Comparison of ENCODE assay signal across 8 mouse cellular contexts in genomic region chr19:44292941-44293768, GRCm38 (mm10). TPM values are rescaled to one million over a fixed set of nuclear protein-coding genes. Genes with fewer than 3 reads are reported as not detected.
DNase-seq lines count a peak whose midpoint lies in the region; ATAC-seq and TF ChIP-seq lines count a peak whose summit lies in the region.

Gene Scd2, plus strand, starts transcription at chr19:44293674.

- peak within 1 kb of the TSS; percentile 79 for H3K4me3 ChIP-seq in kidney, postnatal 0 days (replicated peaks; ENCODE audit: low read depth, low read length)
- H3K4me3 ChIP-seq in embryonic facial prominence, embryonic 15.5 days (replicated peaks) = peak within 1 kb of the TSS; percentile 91
- peak within 1 kb of the TSS; percentile 89 for H3K4me3 ChIP-seq in hindbrain, embryonic 12.5 days
- peak within 1 kb of the TSS; percentile 93 for H3K4me3 ChIP-seq in olfactory bulb, adult 2 months (ENCODE audit: insufficient read depth, low read depth, low read length)

- TF ChIP-seq CTCF in kidney, postnatal 0 days (IDR thresholded peaks at IDR 0.05; ENCODE audit: low read depth) = no peak
- TF ChIP-seq CTCF in olfactory bulb, adult 2 months (IDR thresholded peaks at IDR 0.05; ENCODE audit: insufficient read depth, low read depth, low read length) = no peak

- ATAC-seq in kidney, postnatal 0 days (replicated peaks; ENCODE audit: low FRiP score, low read depth) = peak; percentile 7; the same call in 1 of the 2 replicates
- no peak for ATAC-seq in embryonic facial prominence, embryonic 15.5 days (ENCODE audit: insufficient number of reproducible peaks, low FRiP score, low TSS enrichment, low read depth)
- no peak; the same call in none of the 2 replicates for ATAC-seq in hindbrain, embryonic 12.5 days (ENCODE audit: low FRiP score)

- peaks cover 9% of the 10 kb centered on the region for H3K36me3 ChIP-seq in kidney, postnatal 0 days (ENCODE audit: insufficient read depth, low read length)
- peaks cover 25% of the 10 kb centered on the region for H3K36me3 ChIP-seq in embryonic facial prominence, embryonic 15.5 days
- H3K36me3 ChIP-seq in hindbrain, embryonic 12.5 days = peaks cover 31% of the 10 kb centered on the region

- peaks cover 41% of the 10 kb centered on the region for H3K4me1 ChIP-seq in kidney, postnatal 0 days (replicated peaks; ENCODE audit: insufficient read depth, low read length)
- peaks cover 49% of the 10 kb centered on the region for H3K4me1 ChIP-seq in embryonic facial prominence, embryonic 15.5 days
- peaks cover 40% of the 10 kb centered on the region for H3K4me1 ChIP-seq in hindbrain, embryonic 12.5 days
- H3K4me1 ChIP-seq in olfactory bulb, adult 2 months (ENCODE audit: control insufficient read depth, insufficient read depth, low read length) = peaks cover 15% of the 10 kb centered on the region

- peak within 1 kb of the TSS; percentile 97 for H3K27ac ChIP-seq in kidney, postnatal 0 days
- peak within 1 kb of the TSS; percentile 98 for H3K27ac ChIP-seq in embryonic facial prominence, embryonic 15.5 days (replicated peaks)
- H3K27ac ChIP-seq in hindbrain, embryonic 12.5 days = peak within 1 kb of the TSS; percentile 98
- peak within 1 kb of the TSS; percentile 99 for H3K27ac ChIP-seq in olfactory bulb, adult 2 months (ENCODE audit: insufficient read depth, low read depth, low read length)

- H3K27me3 ChIP-seq in kidney, postnatal 0 days (ENCODE audit: insufficient read depth, low read length) = no peaks in the 10 kb centered on the region
- H3K27me3 ChIP-seq in embryonic facial prominence, embryonic 15.5 days = no peaks in the 10 kb centered on the region
- no peaks in the 10 kb centered on the region for H3K27me3 ChIP-seq in hindbrain, embryonic 12.5 days

- H3K4me2 ChIP-seq in kidney, postnatal 0 days (ENCODE audit: low read length) = peak within 1 kb of the TSS; percentile 87
- H3K4me2 ChIP-seq in embryonic facial prominence, embryonic 15.5 days (replicated peaks) = peak within 1 kb of the TSS; percentile 92
- peak within 1 kb of the TSS; percentile 91 for H3K4me2 ChIP-seq in hindbrain, embryonic 12.5 days (replicated peaks)

- peak; percentile 70 for DNase-seq in kidney, postnatal 0 days (ENCODE audit: low spot score)
- DNase-seq in kidney, adult 18-20 months = no peak
- peak; percentile 74 for DNase-seq in MEL-GATA-1-ER (ENCODE audit: extremely low read depth, low read depth)
- DNase-seq in liver = peak; percentile 70
- DNase-seq in c-Kit-positive CD71-positive TER-119-positive erythroid progenitor cells, embryonic 14.5 days (ENCODE audit: low spot score) = no peak

- no peaks in the 10 kb centered on the region for H3K9me3 ChIP-seq in kidney, postnatal 0 days (replicated peaks; ENCODE audit: low read length)
- H3K9me3 ChIP-seq in embryonic facial prominence, embryonic 15.5 days (replicated peaks) = no peaks in the 10 kb centered on the region
- H3K9me3 ChIP-seq in hindbrain, embryonic 12.5 days (replicated peaks) = no peaks in the 10 kb centered on the region

- H3K9ac ChIP-seq in kidney, postnatal 0 days (ENCODE audit: low read depth, low read length) = peak within 1 kb of the TSS; percentile 77
- peak within 1 kb of the TSS; percentile 91 for H3K9ac ChIP-seq in embryonic facial prominence, embryonic 15.5 days
- H3K9ac ChIP-seq in hindbrain, embryonic 12.5 days = peak within 1 kb of the TSS; percentile 99

- no peak for TF ChIP-seq POLR2A in olfactory bulb, adult 2 months (IDR thresholded peaks at IDR 0.05; ENCODE audit: insufficient read depth, low read depth, low read length)

- 4% methylated on average over 21 of the region's 21 CpGs for WGBS in kidney, postnatal 0 days
- WGBS in embryonic facial prominence, embryonic 15.5 days = 7% methylated on average over 21 of the region's 21 CpGs
- 2% methylated on average over 21 of the region's 21 CpGs for WGBS in hindbrain, embryonic 12.5 days
- 5% methylated on average over 21 of the region's 21 CpGs for WGBS in olfactory bulb, adult 2 months

RNA-seq across cellular contexts. Expression of gene Scd2, which starts in this region (rescaled TPM):
- polyA plus RNA-seq in kidney, postnatal 0 days (2015; fragmentation: Nextera tagmentation; extraction: Ambion mirVana) = 78.4 and 81.1 TPM in 2 replicates
- polyA plus RNA-seq in embryonic facial prominence, embryonic 15.5 days (2015; fragmentation: Nextera tagmentation; extraction: Ambion mirVana) = 179 and 181 TPM in 2 replicates
- 404 and 420 TPM in 2 replicates for polyA plus RNA-seq in hindbrain, embryonic 12.5 days (2016; fragmentation: Nextera tagmentation; extraction: Ambion mirVana)
- polyA plus RNA-seq in olfactory bulb, adult 2 months (2012; ENCODE audit: insufficient read depth, insufficient read length, low replicate concordance, missing spikeins) = 299 and 337 TPM in 2 replicates

Comparison
In these comparisons a context has a peak if more than half of its experiments do, and no peak if none do; other contexts are left out.
1. DNase-seq: peak in kidney, postnatal 0 days (single experiment), MEL-GATA-1-ER (single experiment) and liver (single experiment); none in kidney, adult 18-20 months (single experiment) and c-Kit-positive CD71-positive TER-119-positive erythroid progenitor cells, embryonic 14.5 days (single experiment).
2. Peak in every context shown above with its lines, with median percentiles within 50 percentile points of each other: H3K27ac ChIP-seq, H3K4me2 ChIP-seq, H3K4me3 ChIP-seq and H3K9ac ChIP-seq.